Mouse (Mus musculus) heart, postnatal 0 days (tissue): ENCODE measurements around the gene Vstm2a.

Source experiments
- CTCF ChIP-seq: IDR thresholded peaks from 2 replicates; pipeline ENCODE4 v1.5.1; 2016; ENCODE audit warnings: antibody characterized with exemption, control low read depth, low read depth
- EP300 ChIP-seq: IDR thresholded peaks from 2 replicates; pipeline ENCODE4 v1.6.1; 2016; ENCODE audit warnings: antibody characterized with exemption, low read depth

DNA sequence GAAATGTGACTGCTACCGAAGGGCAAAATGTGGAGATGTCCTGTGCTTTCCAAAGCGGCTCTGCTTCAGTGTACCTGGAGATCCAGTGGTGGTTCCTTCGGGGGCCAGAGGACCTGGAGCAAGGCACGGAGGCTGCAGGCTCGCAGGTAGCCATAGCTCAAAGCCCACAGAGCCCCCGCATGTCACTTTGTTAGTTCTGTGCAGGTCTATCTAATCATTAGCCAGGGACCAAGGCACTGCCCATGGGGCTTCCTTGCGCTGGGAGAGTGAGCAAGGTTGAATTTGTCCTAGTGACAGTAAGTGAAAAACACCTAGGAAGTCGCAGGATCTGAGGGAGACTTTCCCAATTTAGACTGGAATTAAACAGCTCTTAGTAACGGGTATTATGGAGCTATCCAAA is 2.4 kb downstream of the Vstm2a start:
- TF ChIP-seq CTCF (no peak), EP300 (no peak)
